Mouse (Mus musculus): ENCODE data around the gene Prss21.
"Not testable (repeated sequence)": the region's sequence is repeated elsewhere in the genome, so short reads cannot be mapped to it uniquely, and the experiment has no call there.

The Prss21 gene

GRCm38 (mm10) chr17:23868513-23868912 is 657 bp downstream of the Prss21 start:
- DNase-seq = no peak

- DNase-seq = no peak
Measured at GRCm38 (mm10) chr17:23873884-23874856, 6.3 kb downstream of the Prss21 start.

GRCm38 (mm10) chr17:23876741-23877140 is 8.9 kb downstream of the Prss21 start:
- DNase-seq = no peak

DNA sequence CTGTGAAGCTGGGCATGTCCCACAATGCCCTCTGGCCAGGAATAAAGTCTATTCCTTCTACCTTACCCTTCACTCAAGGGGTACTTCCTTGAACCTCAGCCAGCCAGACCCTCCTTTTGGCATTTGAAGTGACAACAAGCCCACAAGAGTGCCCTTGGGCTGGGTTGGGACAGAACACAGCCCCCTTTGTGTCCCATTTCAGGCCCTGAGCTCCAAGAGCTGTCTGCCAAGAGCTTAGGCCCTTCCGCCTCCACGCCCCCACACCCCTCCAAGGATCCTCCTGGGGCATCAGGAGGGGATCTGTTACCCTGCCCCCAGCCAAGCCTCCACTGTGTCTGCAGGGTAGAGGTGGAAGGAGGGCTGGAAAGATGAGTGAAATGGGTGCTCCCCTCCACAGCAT is 9.3 kb downstream of the Prss21 start:
- no peak for DNase-seq

- not testable (repeated sequence) for DNase-seq
Measured at GRCm38 (mm10) chr17:23880576-23880975, 12.7 kb downstream of the Prss21 start, which contains the start of the genes Dcpp1 and Dcpp2. Dcpp1 (plus strand) TSS chr17:23880876. Dcpp2 (plus strand) TSS chr17:23880880.

DNA sequence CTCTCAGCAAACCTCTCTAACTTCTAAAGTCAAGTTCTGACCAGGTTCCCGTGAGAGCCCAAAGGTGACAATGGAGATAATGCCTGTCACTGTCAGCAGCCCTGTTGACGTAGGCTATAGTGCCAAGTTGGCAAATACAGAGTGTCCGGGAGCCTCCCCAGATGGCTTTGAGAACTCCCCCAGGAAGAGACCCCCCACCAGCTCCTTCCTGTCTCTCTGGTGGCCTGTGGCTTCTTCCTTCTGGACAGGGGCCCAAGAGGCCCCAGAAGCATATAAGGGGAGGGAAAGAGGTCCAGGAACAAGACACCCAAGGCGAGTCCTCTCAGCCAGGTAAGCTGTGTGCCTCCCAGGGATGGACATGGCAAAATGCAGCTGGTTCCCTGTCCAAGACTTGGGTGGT is 49.3 kb downstream of the Prss21 start, which contains the start of gene Dcpp3:
Gene Dcpp3 (plus strand): TSS at position 301 of the 400 bp plus-strand sequence.
- not testable (repeated sequence) for DNase-seq

Measured in thymus, postnatal 36 days (tissue).